Mouse (Mus musculus): Measurements from ENCODE around the gene 1700066M21Rik. TPM values are rescaled to one million over a fixed set of nuclear protein-coding genes. Genes with fewer than 3 reads are reported as not detected.

The 1700066M21Rik gene
- polyA plus RNA-seq (2015; fragmentation: Nextera tagmentation; extraction: Ambion mirVana) = 7.9 and 9.0 TPM in 2 replicates

DNA sequence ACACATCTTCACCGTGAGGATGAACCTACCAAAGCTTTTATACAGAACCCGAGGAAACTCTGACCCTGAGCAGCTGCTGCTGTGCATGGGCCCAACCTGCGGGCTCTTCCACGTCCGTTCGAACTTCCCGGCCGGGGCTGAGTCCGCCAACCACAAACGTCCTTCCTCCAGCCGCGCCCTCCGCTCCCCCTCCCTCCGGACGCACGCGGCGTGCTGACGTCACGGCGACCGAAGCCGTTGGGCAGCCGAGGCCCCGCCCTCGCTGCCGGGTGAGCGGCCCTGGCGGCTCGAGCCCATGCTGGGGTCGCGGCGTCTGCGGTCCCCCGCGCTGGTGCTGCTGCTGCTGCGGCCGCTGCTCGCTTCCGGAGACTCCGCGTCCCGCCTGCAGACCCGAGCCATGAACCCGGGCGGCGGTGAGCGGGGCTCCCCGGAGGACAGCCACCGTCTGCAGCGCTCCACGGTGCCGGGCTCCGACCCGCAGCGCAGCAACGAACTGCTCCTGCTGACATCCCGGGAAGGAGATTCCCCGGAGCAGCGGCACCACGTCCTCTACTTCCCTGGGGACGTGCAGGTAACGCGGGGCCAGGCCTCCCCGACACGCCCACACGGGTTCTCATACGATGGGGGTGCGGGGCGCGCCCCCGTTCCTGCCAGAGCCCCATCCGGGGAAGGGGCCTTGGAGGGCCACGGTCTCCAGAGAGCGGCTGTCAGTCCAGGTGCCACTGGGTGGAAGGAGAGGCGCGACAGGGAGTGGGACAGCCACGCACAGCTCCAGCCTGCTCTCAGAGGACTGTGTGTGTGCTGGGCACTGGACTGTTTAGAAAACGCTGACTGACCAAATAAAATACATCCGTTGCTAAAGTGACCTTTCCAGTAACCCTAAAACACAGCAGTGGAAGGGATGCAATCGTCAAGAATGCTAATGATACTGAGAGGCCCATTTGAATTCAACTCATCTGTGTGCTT, at the start of gene 1700066M21Rik:
1700066M21Rik (plus strand) TSS at position 245 of the 966 bp plus-strand sequence.
- Histone ChIP-seq H3K36me3 (ENCODE audit: control insufficient read depth, insufficient read depth) (no peaks in the 10 kb centered on the region), H3K9ac (ENCODE audit: low read length) (peak within 1 kb of the TSS; percentile 89), H3K4me2 (ENCODE audit: low read depth, low read length) (peak within 1 kb of the TSS; percentile 82), H3K27me3 (ENCODE audit: control insufficient read depth, insufficient read depth, low read length) (no peaks in the 10 kb centered on the region), H3K4me1 (ENCODE audit: control insufficient read depth, insufficient read depth, low read length) (peaks cover 11% of the 10 kb centered on the region), H3K9me3 (replicated peaks; ENCODE audit: control insufficient read depth, low read length) (no peaks in the 10 kb centered on the region), H3K27ac (ENCODE audit: low read length) (peak within 1 kb of the TSS; percentile 85), H3K4me3 (ENCODE audit: low read length) (peak within 1 kb of the TSS; percentile 93)
- under 1% methylated on average over 81 of the region's 81 CpGs for WGBS
- ATAC-seq (replicated peaks; ENCODE audit: extremely low read depth, insufficient read depth, low FRiP score) = peak; percentile 97

DNA sequence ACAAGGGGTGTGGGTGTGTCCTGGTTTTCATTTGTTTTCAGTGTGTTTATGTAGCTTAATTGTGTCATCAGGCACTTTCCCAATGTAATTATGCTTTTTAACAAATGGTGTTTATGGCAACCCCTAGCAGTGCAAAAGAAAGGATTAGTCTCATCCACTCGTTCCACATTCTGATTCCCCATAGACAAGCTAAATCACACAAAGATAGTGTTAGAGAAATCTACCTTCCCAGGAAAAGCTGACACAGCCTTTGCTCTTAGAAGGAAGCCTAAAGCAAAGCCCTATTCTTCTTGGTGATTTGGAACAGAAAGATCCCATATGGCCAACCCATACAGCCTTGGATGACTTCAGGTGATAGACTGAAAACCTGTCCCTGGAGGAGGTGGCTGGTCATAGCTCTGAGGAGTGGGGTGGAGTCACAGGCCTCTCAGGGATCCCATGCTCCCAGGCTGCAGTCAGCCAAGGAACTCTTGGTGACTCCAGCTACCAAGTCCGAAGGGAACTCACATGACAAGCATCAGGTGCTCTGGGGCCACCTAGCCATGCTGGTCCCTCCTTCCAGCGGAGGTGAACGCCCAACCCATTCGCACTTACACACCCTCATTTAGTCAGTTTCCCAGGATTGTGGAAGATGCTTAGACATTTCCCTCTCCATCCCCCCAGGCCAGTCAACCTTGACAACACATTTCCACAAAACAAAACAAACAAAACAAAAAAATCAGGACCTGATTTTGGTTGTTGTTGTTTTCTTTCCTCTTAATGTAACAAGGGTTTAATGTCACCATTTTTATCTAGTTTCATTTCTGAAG, 47.9 kb upstream of the 1700066M21Rik start:
- H3K9ac ChIP-seq (ENCODE audit: low read length) = no peak overlapping the region
- 81% methylated on average over 5 of the region's 5 CpGs for WGBS
- no peaks in the 10 kb centered on the region for H3K27me3 ChIP-seq (ENCODE audit: control insufficient read depth, insufficient read depth, low read length)
- no peak overlapping the region for H3K4me3 ChIP-seq (ENCODE audit: low read length)
- no peak overlapping the region for H3K4me2 ChIP-seq (ENCODE audit: low read depth, low read length)
- peaks cover 9% of the 10 kb centered on the region for H3K4me1 ChIP-seq (ENCODE audit: control insufficient read depth, insufficient read depth, low read length)
- H3K9me3 ChIP-seq (replicated peaks; ENCODE audit: control insufficient read depth, low read length) = no peaks in the 10 kb centered on the region
- no peak overlapping the region for H3K27ac ChIP-seq (ENCODE audit: low read length)
- no peaks in the 10 kb centered on the region for H3K36me3 ChIP-seq (ENCODE audit: control insufficient read depth, insufficient read depth)
- ATAC-seq (replicated peaks; ENCODE audit: extremely low read depth, insufficient read depth, low FRiP score) = no peak

DNA sequence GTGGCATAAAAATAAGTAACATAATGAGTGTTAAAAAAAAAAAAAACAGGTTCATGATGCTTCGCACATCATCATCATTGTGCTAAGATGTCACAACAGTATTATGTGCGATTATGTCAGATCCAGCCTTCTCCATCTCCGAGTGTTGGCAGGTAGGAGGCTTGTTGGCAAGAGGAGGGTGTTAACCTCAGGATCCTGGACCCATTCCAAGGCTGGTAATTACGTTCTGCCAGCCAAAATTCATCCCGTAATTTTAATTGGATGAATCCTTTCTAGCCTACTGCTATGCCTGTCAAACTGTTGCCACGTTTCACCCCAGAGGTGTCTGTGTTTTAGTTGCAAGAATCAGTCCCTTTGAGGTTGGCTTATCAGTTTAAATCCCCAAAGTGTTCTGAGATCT, 47.2 kb upstream of the 1700066M21Rik start:
- Histone ChIP-seq H3K4me2 (ENCODE audit: low read depth, low read length) (no peak overlapping the region), H3K27me3 (ENCODE audit: control insufficient read depth, insufficient read depth, low read length) (no peaks in the 10 kb centered on the region), H3K4me1 (ENCODE audit: control insufficient read depth, insufficient read depth, low read length) (peaks cover 9% of the 10 kb centered on the region), H3K4me3 (ENCODE audit: low read length) (no peak overlapping the region), H3K36me3 (ENCODE audit: control insufficient read depth, insufficient read depth) (no peaks in the 10 kb centered on the region), H3K9me3 (replicated peaks; ENCODE audit: control insufficient read depth, low read length) (no peaks in the 10 kb centered on the region), H3K9ac (ENCODE audit: low read length) (no peak overlapping the region), H3K27ac (ENCODE audit: low read length) (no peak overlapping the region)
- WGBS = 67% methylated on average over 6 of the region's 6 CpGs
- ATAC-seq (replicated peaks; ENCODE audit: extremely low read depth, insufficient read depth, low FRiP score) = no peak

- Histone ChIP-seq H3K36me3 (ENCODE audit: control insufficient read depth, insufficient read depth) (no peaks in the 10 kb centered on the region), H3K4me2 (ENCODE audit: low read depth, low read length) (no peak overlapping the region), H3K4me1 (ENCODE audit: control insufficient read depth, insufficient read depth, low read length) (peaks cover 9% of the 10 kb centered on the region), H3K9me3 (replicated peaks; ENCODE audit: control insufficient read depth, low read length) (no peaks in the 10 kb centered on the region), H3K4me3 (ENCODE audit: low read length) (no peak overlapping the region), H3K27ac (ENCODE audit: low read length) (no peak overlapping the region), H3K9ac (ENCODE audit: low read length) (no peak overlapping the region), H3K27me3 (ENCODE audit: control insufficient read depth, insufficient read depth, low read length) (no peaks in the 10 kb centered on the region)
- 32% methylated on average over 4 of the region's 4 CpGs for WGBS
- ATAC-seq (replicated peaks; ENCODE audit: extremely low read depth, insufficient read depth, low FRiP score) = no peak
Observed at GRCm38 (mm10) chr1:57332040-57332439, 45.4 kb upstream of the 1700066M21Rik start.

DNA sequence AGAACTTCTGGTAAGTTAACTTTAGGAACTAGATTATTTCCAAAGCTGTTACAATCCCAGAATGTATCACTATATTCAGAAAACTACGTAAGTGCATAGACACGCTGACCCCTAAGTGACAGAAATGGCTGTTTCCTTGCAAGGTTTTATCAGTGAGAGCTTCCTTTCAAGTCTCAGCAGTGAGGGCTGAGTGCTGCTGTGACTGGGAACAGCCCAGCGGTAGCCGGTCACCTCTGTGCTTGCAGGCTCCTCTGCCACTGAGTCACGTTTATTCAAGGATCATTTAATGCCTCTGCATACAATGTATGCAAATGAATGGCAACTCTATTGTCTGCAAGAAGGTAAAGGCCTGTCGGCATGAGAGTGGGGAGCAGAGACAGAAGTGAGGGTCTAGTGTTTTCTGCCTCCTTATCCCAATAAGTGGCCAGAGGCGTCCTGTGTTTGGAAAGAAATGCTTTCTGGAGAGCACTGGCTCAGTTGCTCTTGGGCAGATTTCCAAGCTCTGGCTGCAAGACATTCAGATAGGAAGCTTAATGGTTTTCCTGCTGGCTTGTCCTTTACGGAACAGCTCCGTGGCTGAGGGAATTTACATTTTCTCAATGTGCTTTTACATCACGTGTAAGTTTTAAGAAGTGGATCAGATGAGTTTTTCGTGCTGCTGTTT, 43.7 kb upstream of the 1700066M21Rik start:
- peak overlapping the region; percentile 57 for H3K4me2 ChIP-seq (ENCODE audit: low read depth, low read length)
- peaks cover 9% of the 10 kb centered on the region for H3K4me1 ChIP-seq (ENCODE audit: control insufficient read depth, insufficient read depth, low read length)
- H3K27ac ChIP-seq (ENCODE audit: low read length) = peak overlapping the region; percentile 86
- H3K27me3 ChIP-seq (ENCODE audit: control insufficient read depth, insufficient read depth, low read length) = no peaks in the 10 kb centered on the region
- H3K9me3 ChIP-seq (replicated peaks; ENCODE audit: control insufficient read depth, low read length) = no peaks in the 10 kb centered on the region
- peak; percentile 90 for ATAC-seq (replicated peaks; ENCODE audit: extremely low read depth, insufficient read depth, low FRiP score)
- WGBS = 10% methylated on average over 11 of the region's 11 CpGs
- peak overlapping the region; percentile 52 for H3K9ac ChIP-seq (ENCODE audit: low read length)
- H3K4me3 ChIP-seq (ENCODE audit: low read length) = peak overlapping the region; percentile 18; the same call in 1 of the 2 replicates
- no peaks in the 10 kb centered on the region for H3K36me3 ChIP-seq (ENCODE audit: control insufficient read depth, insufficient read depth)

DNA sequence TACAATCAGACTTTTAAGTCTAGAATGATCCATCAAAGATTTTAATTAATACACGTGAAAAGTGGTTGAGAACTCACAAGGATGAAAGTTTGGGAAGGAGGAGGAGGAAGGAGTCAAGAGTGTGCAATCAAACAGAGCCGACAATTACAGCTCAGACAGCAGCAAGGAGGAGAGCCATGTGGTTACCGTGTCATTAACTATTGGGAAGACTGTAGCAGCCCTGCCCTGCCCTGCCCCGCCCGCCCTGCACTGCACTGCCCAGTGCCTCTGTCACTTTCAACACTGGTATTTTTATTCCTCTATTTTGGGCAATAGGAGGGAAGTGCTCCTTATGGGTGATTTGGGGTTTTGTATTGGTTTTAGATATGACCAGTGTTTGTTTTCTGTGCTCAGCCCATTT, 42.2 kb upstream of the 1700066M21Rik start:
- Histone ChIP-seq H3K4me1 (ENCODE audit: control insufficient read depth, insufficient read depth, low read length) (peaks cover 9% of the 10 kb centered on the region), H3K9me3 (replicated peaks; ENCODE audit: control insufficient read depth, low read length) (no peaks in the 10 kb centered on the region), H3K27ac (ENCODE audit: low read length) (no peak overlapping the region), H3K27me3 (ENCODE audit: control insufficient read depth, insufficient read depth, low read length) (no peaks in the 10 kb centered on the region), H3K4me2 (ENCODE audit: low read depth, low read length) (no peak overlapping the region), H3K36me3 (ENCODE audit: control insufficient read depth, insufficient read depth) (no peaks in the 10 kb centered on the region), H3K9ac (ENCODE audit: low read length) (no peak overlapping the region), H3K4me3 (ENCODE audit: low read length) (no peak overlapping the region)
- ATAC-seq (replicated peaks; ENCODE audit: extremely low read depth, insufficient read depth, low FRiP score) = no peak
- 68% methylated on average over 5 of the region's 5 CpGs for WGBS

DNA sequence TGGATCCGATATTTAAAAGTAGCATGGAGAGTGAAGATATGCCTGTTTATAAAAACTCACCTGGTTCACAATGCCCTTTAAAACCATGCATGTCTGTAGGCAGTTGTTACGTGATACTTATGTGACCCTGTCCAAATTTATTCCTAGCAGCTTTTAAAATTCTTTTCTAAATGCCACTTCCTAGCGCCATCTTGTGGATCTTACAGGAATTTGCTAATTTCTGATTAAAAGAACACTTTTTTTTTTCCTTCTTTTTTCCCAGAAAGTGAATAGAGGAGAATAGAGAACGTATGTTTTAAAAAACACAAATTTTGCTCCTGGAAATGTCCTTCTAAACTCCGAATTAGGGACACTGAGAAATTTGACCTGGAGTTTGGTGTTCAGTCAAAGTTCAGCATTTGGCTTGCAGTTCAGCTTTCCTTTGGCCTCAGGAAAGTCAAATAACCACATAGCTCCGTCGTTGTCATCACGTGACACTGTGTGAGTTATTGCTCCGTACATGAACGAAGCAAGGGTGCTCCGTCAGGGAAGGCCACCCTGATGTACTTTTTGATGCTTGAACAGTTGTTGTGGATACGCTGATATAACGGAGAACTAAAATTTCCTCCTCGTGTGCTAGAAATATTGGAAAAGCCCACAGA, 38.1 kb upstream of the 1700066M21Rik start:
- no peaks in the 10 kb centered on the region for H3K4me1 ChIP-seq (ENCODE audit: control insufficient read depth, insufficient read depth, low read length)
- H3K4me3 ChIP-seq (ENCODE audit: low read length) = no peak overlapping the region
- ATAC-seq (replicated peaks; ENCODE audit: extremely low read depth, insufficient read depth, low FRiP score) = no peak
- H3K9ac ChIP-seq (ENCODE audit: low read length) = no peak overlapping the region
- H3K4me2 ChIP-seq (ENCODE audit: low read depth, low read length) = no peak overlapping the region
- H3K36me3 ChIP-seq (ENCODE audit: control insufficient read depth, insufficient read depth) = no peaks in the 10 kb centered on the region
- H3K27me3 ChIP-seq (ENCODE audit: control insufficient read depth, insufficient read depth, low read length) = no peaks in the 10 kb centered on the region
- 46% methylated on average over 14 of the region's 14 CpGs for WGBS
- no peaks in the 10 kb centered on the region for H3K9me3 ChIP-seq (replicated peaks; ENCODE audit: control insufficient read depth, low read length)
- no peak overlapping the region for H3K27ac ChIP-seq (ENCODE audit: low read length)

- WGBS = 38% methylated on average over 2 of the region's 2 CpGs
- Histone ChIP-seq H3K27ac (ENCODE audit: low read length) (no peak overlapping the region), H3K36me3 (ENCODE audit: control insufficient read depth, insufficient read depth) (no peaks in the 10 kb centered on the region), H3K4me2 (ENCODE audit: low read depth, low read length) (no peak overlapping the region), H3K4me1 (ENCODE audit: control insufficient read depth, insufficient read depth, low read length) (no peaks in the 10 kb centered on the region), H3K4me3 (ENCODE audit: low read length) (no peak overlapping the region), H3K9ac (ENCODE audit: low read length) (no peak overlapping the region), H3K9me3 (replicated peaks; ENCODE audit: control insufficient read depth, low read length) (no peaks in the 10 kb centered on the region), H3K27me3 (ENCODE audit: control insufficient read depth, insufficient read depth, low read length) (no peaks in the 10 kb centered on the region)
- ATAC-seq (replicated peaks; ENCODE audit: extremely low read depth, insufficient read depth, low FRiP score) = no peak
Observed at GRCm38 (mm10) chr1:57341197-57341596, 36.2 kb upstream of the 1700066M21Rik start.

Data from heart, embryonic 16.5 days (tissue).